Comparison of ENCODE assay signal across 1 mouse cellular context in the genomic region with DNA sequence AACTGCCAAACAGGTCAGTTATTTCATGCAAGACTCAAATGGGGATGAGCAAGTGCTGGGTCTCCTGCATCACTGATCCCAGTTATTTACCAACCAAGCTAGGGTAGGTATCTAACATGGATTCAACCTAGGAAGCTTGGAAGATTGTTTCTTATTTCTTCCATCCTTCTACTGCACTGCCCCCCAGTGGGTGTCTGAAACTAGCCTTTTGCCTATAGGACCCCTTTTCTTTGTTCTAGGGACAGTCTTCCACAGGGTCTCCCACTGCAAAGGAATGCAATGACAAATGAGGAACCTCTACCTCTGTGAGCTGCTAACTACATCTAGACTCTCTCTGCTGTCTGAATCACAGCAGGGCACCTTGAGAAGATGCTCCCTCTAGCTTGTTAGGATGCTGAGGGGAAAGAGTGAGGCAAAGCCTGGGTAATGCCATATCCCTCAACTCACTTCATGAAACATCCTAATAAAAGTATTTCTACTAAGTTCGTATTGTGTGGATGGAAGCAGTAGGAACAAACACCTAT.
TF ChIP-seq lines count a peak whose summit lies in the region.

No protein-coding gene starts in this region.

TF ChIP-seq in CH12.LX, 34 proteins besides CTCF, POLR2A, EP300 and RAD21:
- TF ChIP-seq SMC3 (IDR thresholded peaks at IDR 0.05; ENCODE audit: low read depth, low read length) (no peak), CHD1 (IDR thresholded peaks at IDR 0.05; ENCODE audit: low read depth, low read length) (no peak; the same call in 1 of the 2 replicates), E2F4 (IDR thresholded peaks at IDR 0.05; ENCODE audit: insufficient replicate concordance, low read depth, low read length) (no peak), USF1 (IDR thresholded peaks at IDR 0.05; ENCODE audit: low read depth, low read length) (no peak), USF2 (conservative IDR thresholded peaks at IDR 0.05; ENCODE audit: low read depth, low read length) (no peak), MAX (IDR thresholded peaks at IDR 0.05; ENCODE audit: low read length) (no peak), ZNF384 (IDR thresholded peaks at IDR 0.05; ENCODE audit: low read depth, low read length) (no peak), MXI1 (IDR thresholded peaks at IDR 0.05; ENCODE audit: low read depth, low read length) (no peak), IRF4 (IDR thresholded peaks at IDR 0.05; ENCODE audit: low read depth, low read length) (no peak), GABPA (IDR thresholded peaks at IDR 0.05; ENCODE audit: insufficient replicate concordance, low read depth, low read length) (no peak), NRF1 (IDR thresholded peaks at IDR 0.05; ENCODE audit: low read depth, low read length) (no peak), MAZ (IDR thresholded peaks at IDR 0.05; ENCODE audit: low read depth, low read length) (no peak), UBTF (IDR thresholded peaks at IDR 0.05; ENCODE audit: low read depth, low read length) (no peak), JUND (conservative IDR thresholded peaks at IDR 0.05; ENCODE audit: low read depth, low read length) (no peak), MEF2A (IDR thresholded peaks at IDR 0.05; ENCODE audit: borderline replicate concordance, low read depth, low read length) (no peak), ELF1 (IDR thresholded peaks at IDR 0.05; ENCODE audit: low read depth, low read length) (no peak)
